Mouse (Mus musculus): ENCODE results near the gene Slc6a18.

The Slc6a18 gene

GRCm38 (mm10) chr13:73685502-73685901 is 7.7 kb upstream of the Slc6a18 start:
- no peak for DNase-seq (ENCODE audit: low spot score)

- no peak for DNase-seq (ENCODE audit: low spot score)
These were observed 6.6 kb upstream of the Slc6a18 start for GRCm38 (mm10) chr13:73684412-73684811.

GRCm38 (mm10) chr13:73683682-73684081 is 5.9 kb upstream of the Slc6a18 start:
- DNase-seq (ENCODE audit: low spot score) = peak; percentile 33

- DNase-seq (ENCODE audit: low spot score) = no peak
These were observed 4.4 kb upstream of the Slc6a18 start for GRCm38 (mm10) chr13:73682226-73682625.

- no peak for DNase-seq (ENCODE audit: low spot score)
These were observed 2.6 kb upstream of the Slc6a18 start for GRCm38 (mm10) chr13:73680394-73680793.

GRCm38 (mm10) chr13:73679311-73679710 is 1.5 kb upstream of the Slc6a18 start:
- no peak for DNase-seq (ENCODE audit: low spot score)

GRCm38 (mm10) chr13:73675161-73675560 is 2.7 kb downstream of the Slc6a18 start:
- DNase-seq (ENCODE audit: low spot score) = no peak

- DNase-seq (ENCODE audit: low spot score) = no peak
These were observed 17.6 kb downstream of the Slc6a18 start for GRCm38 (mm10) chr13:73660163-73660695.

GRCm38 (mm10) chr13:73658953-73659352 is 18.9 kb downstream of the Slc6a18 start:
- no peak for DNase-seq (ENCODE audit: low spot score)

GRCm38 (mm10) chr13:73654976-73655375 is 22.8 kb downstream of the Slc6a18 start:
- no peak for DNase-seq (ENCODE audit: low spot score)

GRCm38 (mm10) chr13:73653266-73653665 is 24.6 kb downstream of the Slc6a18 start:
- no peak for DNase-seq (ENCODE audit: low spot score)

- DNase-seq (ENCODE audit: low spot score) = no peak
These were observed 31.3 kb downstream of the Slc6a18 start for GRCm38 (mm10) chr13:73646397-73647087.

GRCm38 (mm10) chr13:73641296-73641695 is 36.5 kb downstream of the Slc6a18 start:
- DNase-seq (ENCODE audit: low spot score) = no peak

GRCm38 (mm10) chr13:73637826-73638225 is 40.0 kb downstream of the Slc6a18 start:
- DNase-seq (ENCODE audit: low spot score) = no peak

GRCm38 (mm10) chr13:73631837-73632236 is 46.0 kb downstream of the Slc6a18 start:
- DNase-seq (ENCODE audit: low spot score) = no peak

GRCm38 (mm10) chr13:73628586-73629113 is 49.2 kb downstream of the Slc6a18 start:
- DNase-seq (ENCODE audit: low spot score) = no peak

- no peak for DNase-seq (ENCODE audit: low spot score)
These were observed 50.9 kb downstream of the Slc6a18 start, which contains the start of gene Tert for GRCm38 (mm10) chr13:73626745-73627549. Gene Tert, plus strand, starts transcription at chr13:73626911.

- no peak for DNase-seq (ENCODE audit: low spot score)
These were observed 51.4 kb downstream of the Slc6a18 start for GRCm38 (mm10) chr13:73626410-73626744.

GRCm38 (mm10) chr13:73620637-73621036 is 57.2 kb downstream of the Slc6a18 start:
- no peak for DNase-seq (ENCODE audit: low spot score)

- DNase-seq (ENCODE audit: low spot score) = no peak
These were observed 59.4 kb downstream of the Slc6a18 start for GRCm38 (mm10) chr13:73618406-73618805.

Data from layer of hippocampus, adult 9-10 months (tissue).